Mouse (Mus musculus) megakaryocyte, embryonic 14.5 days (primary cell): ENCODE results near the gene Fyttd1.

ENCODE experiments used
- FLI1 ChIP-seq: IDR thresholded peaks from 2 replicates; pipeline ENCODE4 v1.6.1; 2012; ENCODE audit warnings: low read length, inconsistent platforms, mixed read lengths
- GATA1 ChIP-seq: IDR thresholded peaks from 3 replicates; pipeline ENCODE4 v1.6.1; 2012; ENCODE audit warnings: mixed read lengths, low read length, inconsistent platforms, borderline replicate concordance

- TF ChIP-seq GATA1, result no peak
- no peak for TF ChIP-seq FLI1
These were observed 1.5 kb upstream of the Fyttd1 start for GRCm38 (mm10) chr16:32875847-32876246.
